Mouse (Mus musculus) heart, adult 2 months (tissue): ENCODE data around the gene Acacb. TPM values are rescaled to one million over a fixed set of nuclear protein-coding genes. Genes with fewer than 3 reads are reported as not detected.

Experiments
- DNase-seq, 2 experiments: peaks; one replicate each; pipeline ENCODE4 v3.0.0; 2021
- H3K27ac ChIP-seq: fragments of 200-600 bp; 2 replicates; pipeline ENCODE4 v1.8.1; 2022
- H3K27me3 ChIP-seq: fragments of 200-500 bp; 2 replicates; pipeline ENCODE4 v1.6.1; 2012; ENCODE audit warnings: mild to moderate bottlenecking, low read length, inconsistent platforms, mixed read lengths; ENCODE audit not compliant: control insufficient read depth, insufficient read depth
- H3K36me3 ChIP-seq: fragments of 200-500 bp; 2 replicates; pipeline ENCODE4 v1.6.1; 2012; ENCODE audit warnings: low read length, inconsistent platforms; ENCODE audit not compliant: control insufficient read depth, insufficient read depth
- H3K4me1 ChIP-seq: fragments of 200-500 bp; 2 replicates; pipeline ENCODE4 v1.6.1; 2011; ENCODE audit warnings: low read length; ENCODE audit not compliant: control insufficient read depth, insufficient read depth
- H3K4me3 ChIP-seq: fragments of 200-600 bp; 2 replicates; pipeline ENCODE4 v1.8.1; 2022
- H3K79me2 ChIP-seq: fragments of 200-500 bp; replicated peaks from 2 replicates; pipeline ENCODE4 v1.6.1; 2012; ENCODE audit warnings: mild to moderate bottlenecking, inconsistent platforms, low read length, moderate library complexity, mixed read lengths; ENCODE audit not compliant: control insufficient read depth, insufficient read depth
- H3K9ac ChIP-seq: fragments of 200-500 bp; 2 replicates; pipeline ENCODE4 v1.6.1; 2012; ENCODE audit warnings: low read depth, mild to moderate bottlenecking, control low read depth, inconsistent platforms, low read length, mixed read lengths
- CTCF ChIP-seq: fragments of 200-600 bp; IDR thresholded peaks from 2 replicates; pipeline ENCODE4 v1.8.1; 2022; ENCODE audit warnings: antibody characterized with exemption, mild to moderate bottlenecking, moderate library complexity
- EP300 ChIP-seq: fragments of 200-500 bp; IDR thresholded peaks from 2 replicates; pipeline ENCODE4 v1.6.1; 2011; ENCODE audit warnings: low read depth, low read length, control low read depth; ENCODE audit not compliant: insufficient read depth
- POLR2A ChIP-seq: fragments of 200-500 bp; IDR thresholded peaks from 2 replicates; pipeline ENCODE4 v1.6.1; 2011; ENCODE audit warnings: mild to moderate bottlenecking, low read depth, low read length, control low read depth; ENCODE audit not compliant: insufficient read depth
- WGBS: fragments of 180-500 bp; shearing (Covaris S2); methylation state at CpG from one replicate; pipeline ENCODE4 v1.1.7; 2018; 5-methylcytosine and 5-hydroxymethylcytosine counted together
- intact Hi-C: fragments of 180-260 bp; cut with DNase I; formaldehyde crosslinking; loops from one replicate; pipeline ENCODE4 v1.15.1; 2025
- long read RNA-seq: library from polyadenylated mRNA; stranded (forward); transcript quantifications from one replicate; pipeline ENCODE4 v2.0.0, GENCODE M21; 2021
- polyA plus RNA-seq: library from polyadenylated mRNA; depleted of rRNA; stranded (reverse); fragments of >200 nt; gene quantifications from 2 replicates; pipeline ENCODE4 v1.2.3, GENCODE M21; 2012; rRNA removed
- total RNA-seq, 2 experiments: library from RNA; stranded (reverse); gene quantifications; 2 replicates each; pipeline ENCODE4 v1.2.3; 2021

Acacb gene
- total RNA-seq: 100 to 1,000 TPM; 205 to 251 TPM
- 105 and 141 TPM in 2 replicates for polyA plus RNA-seq
- long read RNA-seq, full-length matches to known transcripts: 8 of 74 reads
- long read RNA-seq, partial matches to known transcripts: 60 of 74 reads
- long read RNA-seq, other reads (novel, unspliced or antisense): 6 of 74 reads

GRCm38 (mm10) chr5:114146028-114146888, at the start of gene Acacb:
Gene Acacb, plus strand, starts transcription at chr5:114146535.
- TF ChIP-seq CTCF: no peak
- TF ChIP-seq EP300: peak; percentile 94
- TF ChIP-seq POLR2A: peak; percentile 56
- DNase-seq: peak; percentile 52 to 76
- H3K9ac ChIP-seq: peak within 1 kb of the TSS; percentile 84
- H3K79me2 ChIP-seq: no peaks in the 10 kb centered on the region
- WGBS: 13% methylated on average over 19 of the region's 19 CpGs
- H3K27me3 ChIP-seq: no peaks in the 10 kb centered on the region
- intact Hi-C loops: no loop called here
- peak within 1 kb of the TSS; percentile 79 for H3K27ac ChIP-seq
- H3K4me3 ChIP-seq: peak within 1 kb of the TSS; percentile 50
- H3K36me3 ChIP-seq: no peaks in the 10 kb centered on the region
- H3K4me1 ChIP-seq: peaks cover 2% of the 10 kb centered on the region

- DNase-seq: peak; percentile 91 to 98
- Histone ChIP-seq H3K27ac (peak overlapping the region; percentile 60), H3K4me3 (peak overlapping the region; percentile 76), H3K9ac (peak overlapping the region; percentile 99), H3K79me2 (peaks cover 8% of the 10 kb centered on the region), H3K27me3 (no peaks in the 10 kb centered on the region), H3K4me1 (peaks cover 5% of the 10 kb centered on the region), H3K36me3 (no peaks in the 10 kb centered on the region)
- WGBS: 9% methylated on average over 37 of the region's 37 CpGs
- TF ChIP-seq CTCF (no peak), EP300 (0 out of 2 replicates have a peak, but pooled peaks have one; percentile 19), POLR2A (peak; percentile 53)
- intact Hi-C loops: loop anchor here (2.0 kb wide), 2 partner anchors 27 to 47 kb away; no protein-coding TSS in a partner anchor
These were observed 46.5 kb upstream of the Acacb start for GRCm38 (mm10) chr5:114099709-114100389.

GRCm38 (mm10) chr5:114100390-114101099, 45.8 kb upstream of the Acacb start:
- TF ChIP-seq POLR2A (no peak), CTCF (no peak), EP300 (no peak)
- peaks cover 8% of the 10 kb centered on the region for H3K79me2 ChIP-seq
- 2% methylated on average over 64 of the region's 64 CpGs for WGBS
- H3K4me3 ChIP-seq: peak overlapping the region; percentile 76
- peak overlapping the region; percentile 99 for H3K9ac ChIP-seq
- peaks cover 5% of the 10 kb centered on the region for H3K4me1 ChIP-seq
- peak overlapping the region; percentile 60 for H3K27ac ChIP-seq
- intact Hi-C loops: loop anchor here (2.0 kb wide), 2 partner anchors 26 to 48 kb away; no protein-coding TSS in a partner anchor
- H3K27me3 ChIP-seq: no peaks in the 10 kb centered on the region
- DNase-seq: no peak
- H3K36me3 ChIP-seq: no peaks in the 10 kb centered on the region

- H3K9ac ChIP-seq: no peak overlapping the region
- peaks cover 8% of the 10 kb centered on the region for H3K79me2 ChIP-seq
- intact Hi-C loops: loop anchor here (2.0 kb wide), 2 partner anchors 25 to 49 kb away; no protein-coding TSS in a partner anchor
- no peak overlapping the region for H3K27ac ChIP-seq
- peaks cover 5% of the 10 kb centered on the region for H3K4me1 ChIP-seq
- WGBS: 67% methylated on average over 4 of the region's 4 CpGs
- no peaks in the 10 kb centered on the region for H3K36me3 ChIP-seq
- no peaks in the 10 kb centered on the region for H3K27me3 ChIP-seq
- TF ChIP-seq EP300: no peak
- no peak for TF ChIP-seq CTCF
- no peak for TF ChIP-seq POLR2A
- H3K4me3 ChIP-seq: no peak overlapping the region
- DNase-seq: no peak
These were observed 44.5 kb upstream of the Acacb start for GRCm38 (mm10) chr5:114101873-114102272.

- Histone ChIP-seq H3K79me2 (peaks cover 8% of the 10 kb centered on the region), H3K9ac (no peak overlapping the region), H3K27me3 (no peaks in the 10 kb centered on the region), H3K4me1 (peaks cover 5% of the 10 kb centered on the region), H3K4me3 (no peak overlapping the region), H3K27ac (no peak overlapping the region), H3K36me3 (no peaks in the 10 kb centered on the region)
- WGBS: 78% methylated on average over 1 of the region's 1 CpGs
- intact Hi-C loops: no loop called here
- DNase-seq: no peak
- TF ChIP-seq EP300 (no peak), CTCF (no peak), POLR2A (no peak)
These were observed 43.5 kb upstream of the Acacb start for GRCm38 (mm10) chr5:114102807-114103206.
